In genomic region chr13:37963354-37964007, GRCm38 (mm10) we compare ENCODE assay signal across 8 mouse cellular contexts. TPM values are rescaled to one million over a fixed set of nuclear protein-coding genes. Genes with fewer than 3 reads are reported as not detected.
DNase-seq lines count a peak whose midpoint lies in the region; ATAC-seq and TF ChIP-seq lines count a peak whose summit lies in the region.

No protein-coding gene starts in this region.

- no peaks in the 10 kb centered on the region for H3K9me3 ChIP-seq in embryonic facial prominence, embryonic 15.5 days (replicated peaks)
- H3K9me3 ChIP-seq in heart, embryonic 10.5 days: no peaks in the 10 kb centered on the region
- H3K9me3 ChIP-seq in limb, embryonic 15.5 days: no peaks in the 10 kb centered on the region
- no peaks in the 10 kb centered on the region for H3K9me3 ChIP-seq in midbrain, embryonic 16.5 days (replicated peaks; ENCODE audit: control insufficient read depth, low read length, poor library complexity, severe bottlenecking)

- ATAC-seq in embryonic facial prominence, embryonic 15.5 days (ENCODE audit: insufficient number of reproducible peaks, low FRiP score, low TSS enrichment, low read depth): no peak
- ATAC-seq in limb, embryonic 15.5 days (ENCODE audit: insufficient number of reproducible peaks, low FRiP score, low TSS enrichment, low read depth): no peak
- ATAC-seq in midbrain, embryonic 16.5 days: 0 out of 2 replicates have a peak, but pooled peaks have one; percentile 37

- H3K4me3 ChIP-seq in C2C12 (ENCODE audit: insufficient read depth, poor library complexity, severe bottlenecking): no peak overlapping the region
- H3K4me3 ChIP-seq in bone marrow, adult 2 months (replicated peaks; ENCODE audit: control insufficient read depth, low read depth, low read length): peak overlapping the region; percentile 46
- peak overlapping the region; percentile 45 for H3K4me3 ChIP-seq in embryonic facial prominence, embryonic 15.5 days (replicated peaks)
- H3K4me3 ChIP-seq in heart, embryonic 10.5 days: peak overlapping the region; percentile 60
- H3K4me3 ChIP-seq in limb, embryonic 15.5 days: peak overlapping the region; percentile 45
- H3K4me3 ChIP-seq in midbrain, embryonic 16.5 days (ENCODE audit: low read depth, low read length): peak overlapping the region; percentile 3; the same call in 1 of the 2 replicates

- H3K27ac ChIP-seq in bone marrow, adult 2 months (ENCODE audit: control insufficient read depth, insufficient read depth, low read depth, low read length, poor library complexity): no peak overlapping the region
- 0 out of 2 replicates have a peak overlapping the region, but pooled peaks have one; percentile 25 for H3K27ac ChIP-seq in embryonic facial prominence, embryonic 15.5 days (replicated peaks)
- H3K27ac ChIP-seq in heart, embryonic 10.5 days: peak overlapping the region; percentile 86
- H3K27ac ChIP-seq in limb, embryonic 15.5 days: no peak overlapping the region
- no peak overlapping the region for H3K27ac ChIP-seq in midbrain, embryonic 16.5 days (ENCODE audit: low read length)

- peak overlapping the region; percentile 41 for H3ac ChIP-seq in C2C12 (ENCODE audit: control insufficient read depth, insufficient read length, low read depth)

- no peak for TF ChIP-seq POLR2A in bone marrow, adult 2 months (IDR thresholded peaks at IDR 0.05; ENCODE audit: borderline replicate concordance, control insufficient read depth, low read depth, low read length)

- H3K79me2 ChIP-seq in C2C12 (ENCODE audit: control insufficient read depth, insufficient read depth): no peaks in the 10 kb centered on the region

- WGBS in bone marrow, adult 2 months: 2% methylated on average over 12 of the region's 12 CpGs
- WGBS in embryonic facial prominence, embryonic 15.5 days: under 1% methylated on average over 12 of the region's 12 CpGs
- WGBS in heart, embryonic 10.5 days: 3% methylated on average over 12 of the region's 12 CpGs
- 3% methylated on average over 12 of the region's 12 CpGs for WGBS in limb, embryonic 15.5 days
- under 1% methylated on average over 12 of the region's 12 CpGs for WGBS in midbrain, embryonic 16.5 days

- no peaks in the 10 kb centered on the region for H3K36me3 ChIP-seq in C2C12 (ENCODE audit: control insufficient read depth, insufficient read depth)
- H3K36me3 ChIP-seq in embryonic facial prominence, embryonic 15.5 days: no peaks in the 10 kb centered on the region
- H3K36me3 ChIP-seq in heart, embryonic 10.5 days: no peaks in the 10 kb centered on the region
- no peaks in the 10 kb centered on the region for H3K36me3 ChIP-seq in limb, embryonic 15.5 days
- H3K36me3 ChIP-seq in midbrain, embryonic 16.5 days (ENCODE audit: control insufficient read depth, insufficient read depth, low read length): no peaks in the 10 kb centered on the region

- peaks cover 12% of the 10 kb centered on the region for H3K4me1 ChIP-seq in bone marrow, adult 2 months (ENCODE audit: control insufficient read depth, insufficient read depth, low read length)
- H3K4me1 ChIP-seq in embryonic facial prominence, embryonic 15.5 days: peaks cover 33% of the 10 kb centered on the region
- H3K4me1 ChIP-seq in heart, embryonic 10.5 days: peaks cover 49% of the 10 kb centered on the region
- peaks cover 33% of the 10 kb centered on the region for H3K4me1 ChIP-seq in limb, embryonic 15.5 days
- peaks cover 4% of the 10 kb centered on the region; the same call in 1 of the 2 replicates for H3K4me1 ChIP-seq in midbrain, embryonic 16.5 days (ENCODE audit: control insufficient read depth, insufficient read depth, low read length)

- peak; percentile 57 for TF ChIP-seq CTCF in C2C12 (IDR thresholded peaks at IDR 0.05; ENCODE audit: control insufficient read depth, insufficient read depth, insufficient read length)
- peak; percentile 75 for TF ChIP-seq CTCF in bone marrow, adult 2 months (IDR thresholded peaks at IDR 0.05; ENCODE audit: control insufficient read depth, insufficient read depth, low read length)

- peak; percentile 89 for DNase-seq in heart, embryonic 10.5 days (ENCODE audit: low spot score)
- DNase-seq in kidney, adult 9 months: peak; percentile 83
- DNase-seq in spleen, postnatal 10 days (ENCODE audit: low spot score in 2 of 2): peak; percentile 71 to 87

- peak overlapping the region; percentile 26; the same call in 1 of the 2 replicates for H3K9ac ChIP-seq in embryonic facial prominence, embryonic 15.5 days
- H3K9ac ChIP-seq in limb, embryonic 15.5 days: 0 out of 2 replicates have a peak overlapping the region, but pooled peaks have one; percentile 17
- H3K9ac ChIP-seq in midbrain, embryonic 16.5 days (ENCODE audit: low read depth, low read length): no peak overlapping the region

- no peaks in the 10 kb centered on the region for H3K79me3 ChIP-seq in C2C12 (ENCODE audit: low read depth)

- H3K4me2 ChIP-seq in embryonic facial prominence, embryonic 15.5 days (replicated peaks): peak overlapping the region; percentile 64
- peak overlapping the region; percentile 61 for H3K4me2 ChIP-seq in limb, embryonic 15.5 days
- peak overlapping the region; percentile 34 for H3K4me2 ChIP-seq in midbrain, embryonic 16.5 days (ENCODE audit: low read length)

- H3K27me3 ChIP-seq in C2C12 (ENCODE audit: control insufficient read depth, insufficient read depth, insufficient read length): no peaks in the 10 kb centered on the region
- no peaks in the 10 kb centered on the region for H3K27me3 ChIP-seq in embryonic facial prominence, embryonic 15.5 days
- H3K27me3 ChIP-seq in heart, embryonic 10.5 days (ENCODE audit: insufficient read depth, poor library complexity, severe bottlenecking): no peaks in the 10 kb centered on the region
- no peaks in the 10 kb centered on the region for H3K27me3 ChIP-seq in limb, embryonic 15.5 days
- H3K27me3 ChIP-seq in midbrain, embryonic 16.5 days (ENCODE audit: control insufficient read depth, insufficient read depth, low read depth, low read length): no peaks in the 10 kb centered on the region

TF ChIP-seq in C2C12, 6 proteins besides CTCF, POLR2A, EP300 and RAD21:
- TF ChIP-seq CEBPB (IDR thresholded peaks at IDR 0.05; ENCODE audit: low read depth) (no peak), FOSL1 (IDR thresholded peaks at IDR 0.05; ENCODE audit: insufficient read depth, low read length, poor library complexity, severe bottlenecking) (peak; percentile 85), MYOD1 (IDR thresholded peaks at IDR 0.05; ENCODE audit: control insufficient read depth, insufficient read length, low read depth) (no peak)

RNA-seq across cellular contexts. Expression of gene Ssr1, which starts 30.5 kb away (rescaled TPM):
- polyA plus RNA-seq in C2C12 (2012; fragmentation: generic; extraction: Trizol): 70.7 TPM
- polyA plus RNA-seq in bone marrow, adult 2 months (2011; ENCODE audit: insufficient read depth, insufficient read length, low replicate concordance, missing spikeins): 43.0 and 56.0 TPM in 2 replicates
- polyA plus RNA-seq in embryonic facial prominence, embryonic 15.5 days (2015; fragmentation: Nextera tagmentation; extraction: Ambion mirVana): 130 and 131 TPM in 2 replicates
- polyA plus RNA-seq in heart, embryonic 10.5 days (2016; fragmentation: Nextera tagmentation; extraction: Ambion mirVana): 114 TPM in 2 replicates
- polyA plus RNA-seq in limb, embryonic 15.5 days (2015; fragmentation: Nextera tagmentation; extraction: Ambion mirVana): 152 TPM in 2 replicates
- polyA plus RNA-seq in midbrain, embryonic 16.5 days (2015; fragmentation: Nextera tagmentation; extraction: Ambion mirVana): 69.2 and 71.1 TPM in 2 replicates

Comparison
In these comparisons a context has a peak if more than half of its experiments do, and no peak if none do; other contexts are left out.
1. H3K27ac ChIP-seq: peak in embryonic facial prominence, embryonic 15.5 days (single experiment) and heart, embryonic 10.5 days (single experiment); none in bone marrow, adult 2 months (single experiment), limb, embryonic 15.5 days (single experiment) and midbrain, embryonic 16.5 days (single experiment).
2. Peak in every context shown above with its lines, with median percentiles within 50 percentile points of each other: H3K4me2 ChIP-seq and DNase-seq.